Mouse (Mus musculus) ovary, adult 18-20 months (tissue): Measurements from ENCODE around the gene Tenm3.

Experiments
- DNase-seq: peaks from one replicate; pipeline ENCODE4 v3.0.0; 2022; ENCODE audit warnings: low spot score, mixed read lengths

Tenm3 gene

DNA sequence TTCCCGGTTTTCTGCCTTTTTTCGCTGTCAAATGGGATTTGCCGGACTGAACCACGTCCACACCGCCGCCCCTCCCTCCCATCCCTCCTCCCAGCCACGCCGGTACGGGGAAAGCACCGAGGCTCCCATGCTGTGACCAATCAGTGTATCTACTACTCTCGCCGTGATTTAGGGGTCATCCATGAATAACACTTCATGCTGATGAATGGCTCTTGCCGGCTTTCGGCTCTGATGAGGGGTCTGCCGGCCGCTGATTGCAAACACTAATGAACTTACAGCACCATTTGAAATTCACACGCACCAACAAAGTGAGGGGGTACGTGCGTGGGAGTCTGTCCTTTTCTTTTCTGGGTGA, at the start of gene Tenm3:
Gene Tenm3 (minus strand): TSS at position 21 of the 355 bp plus-strand sequence.
- no peak for DNase-seq

DNA sequence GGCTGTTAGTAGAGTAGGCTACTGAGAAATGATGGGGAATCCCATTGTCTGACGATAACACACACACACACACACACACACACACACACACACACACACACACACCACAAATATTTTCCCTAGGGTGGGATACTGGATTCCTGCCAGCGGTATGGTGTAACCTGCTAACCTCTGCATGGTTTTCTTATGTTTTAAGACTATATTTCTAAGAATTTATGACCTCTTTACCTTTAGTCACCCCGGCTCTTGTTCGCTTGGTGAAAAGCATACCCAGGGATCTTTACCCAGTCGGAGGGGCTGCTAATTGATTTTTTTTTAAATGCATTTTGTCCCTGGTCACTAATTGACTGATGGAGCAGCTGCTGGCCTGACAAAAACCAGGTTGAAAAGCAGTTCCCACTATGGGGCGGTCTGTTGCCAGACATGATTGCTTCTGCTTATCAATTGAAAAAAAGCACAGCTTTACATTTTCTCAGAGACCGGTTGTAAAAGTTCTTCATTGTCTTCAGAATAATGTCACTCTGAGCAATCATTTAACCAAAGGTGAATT, 46.5 kb upstream of the Tenm3 start:
- no peak for DNase-seq

DNA sequence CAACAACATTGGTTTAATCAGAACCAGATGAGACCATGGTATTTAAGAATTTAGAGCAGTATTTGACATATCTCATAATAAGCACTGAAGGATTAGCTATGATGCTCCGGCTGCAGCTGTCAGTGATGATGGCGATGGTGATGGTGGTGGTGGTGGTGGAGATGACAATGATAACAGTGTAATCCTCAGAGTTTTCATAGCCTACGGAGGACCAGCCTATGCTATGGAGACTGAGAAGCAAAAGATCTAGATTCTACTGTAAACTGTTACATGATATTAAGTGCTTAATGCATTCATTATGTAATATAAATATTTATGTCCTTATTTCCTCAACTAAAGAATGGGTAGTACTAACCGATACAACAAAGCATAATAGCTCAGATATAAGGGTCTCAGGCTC, 40.5 kb upstream of the Tenm3 start:
- no peak for DNase-seq

DNA sequence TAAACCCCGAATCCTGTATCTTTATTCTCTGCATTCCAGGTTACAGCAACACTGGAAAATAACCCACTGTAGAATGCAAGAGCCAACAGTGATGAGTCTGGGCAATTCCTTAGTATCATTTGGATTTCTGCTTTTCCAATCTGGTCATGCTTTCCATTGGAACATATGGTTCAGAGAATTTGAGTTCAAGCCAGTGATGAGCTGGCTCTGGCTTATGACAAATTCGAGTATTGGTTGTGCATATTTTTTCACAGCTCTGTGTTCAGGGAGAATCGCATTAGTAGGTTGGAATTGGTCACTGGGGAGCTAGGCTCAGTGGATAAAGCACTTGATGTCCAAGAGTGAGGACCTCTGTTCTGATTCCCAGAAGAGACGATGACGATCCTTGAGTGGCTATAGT, 36.8 kb upstream of the Tenm3 start:
- DNase-seq = no peak

DNA sequence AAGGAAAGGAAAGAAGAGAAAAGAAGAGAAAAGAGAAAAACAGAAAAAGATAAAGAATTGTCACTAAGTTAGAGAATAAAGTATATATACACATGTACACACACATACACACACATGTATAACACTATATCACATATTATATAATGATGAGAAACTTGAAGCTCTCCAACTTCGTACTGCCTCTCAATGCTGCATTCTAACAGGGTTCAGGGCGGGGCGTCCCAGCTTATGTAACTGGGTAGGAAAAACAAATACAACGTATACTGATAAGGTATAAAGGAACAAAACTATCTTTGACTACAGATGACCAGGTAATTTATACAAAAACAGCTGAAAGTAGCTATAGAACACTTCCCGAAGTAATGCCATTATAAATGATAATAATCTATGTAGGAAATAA, 22.2 kb upstream of the Tenm3 start:
- no peak for DNase-seq

DNA sequence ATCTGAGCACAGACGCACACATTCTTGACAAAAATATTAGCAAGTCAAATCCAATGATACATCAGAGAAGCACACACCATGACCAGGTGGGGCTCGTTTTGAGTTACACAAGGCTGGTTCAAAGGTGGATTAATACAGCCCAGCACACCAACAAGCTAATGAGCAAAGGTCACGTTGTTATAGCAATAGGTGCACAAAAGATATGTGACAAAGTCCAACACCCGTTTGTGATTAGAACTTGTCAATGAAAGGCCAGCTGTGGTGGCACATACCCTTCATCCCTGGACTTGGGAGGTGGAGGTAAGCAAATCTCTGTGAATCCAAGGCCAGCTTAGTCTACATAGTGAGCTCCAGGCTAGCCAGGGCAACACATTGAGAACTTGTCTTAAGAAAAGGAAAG, 21.7 kb upstream of the Tenm3 start:
- no peak for DNase-seq

DNA sequence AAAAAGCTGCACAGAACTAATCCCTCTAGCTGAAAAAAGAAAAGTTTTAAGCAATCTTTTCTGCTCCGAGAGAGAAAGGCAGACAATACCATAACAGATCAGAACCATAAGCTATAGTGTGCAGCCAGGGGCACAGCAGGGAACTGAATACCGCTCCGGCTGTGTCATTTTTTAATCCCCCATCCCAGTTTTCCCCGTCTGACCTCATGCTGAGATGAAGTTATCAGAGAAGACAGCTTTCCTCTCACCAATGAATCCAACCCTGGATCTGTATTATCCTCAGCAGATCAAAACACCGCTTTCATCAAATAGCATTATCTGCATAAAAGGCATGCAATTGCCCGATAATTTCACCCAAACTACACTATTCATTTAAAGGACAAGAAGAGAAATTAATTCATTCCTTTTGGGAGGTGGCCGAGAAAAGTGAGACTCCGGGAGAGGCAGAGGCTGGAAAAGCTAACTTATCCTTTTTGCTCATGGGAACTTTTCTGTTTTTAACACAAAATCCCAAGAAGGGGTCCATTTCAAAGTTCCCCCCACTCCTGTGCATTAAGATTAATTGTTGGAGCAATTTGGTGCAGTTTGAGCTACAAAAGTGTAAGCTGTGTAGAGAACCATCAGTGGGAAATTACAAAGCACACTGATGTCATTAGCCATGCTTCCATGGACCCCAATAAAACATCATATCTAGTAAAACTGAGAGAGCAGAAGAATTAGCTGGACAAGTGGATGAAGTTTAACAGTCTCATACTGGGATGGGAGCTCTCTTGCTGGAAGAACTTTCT, 6.7 kb upstream of the Tenm3 start:
- DNase-seq = no peak

- no peak for DNase-seq
Measured at GRCm38 (mm10) chr8:48849091-48849616, 5.4 kb upstream of the Tenm3 start.

- DNase-seq = no peak
Measured at GRCm38 (mm10) chr8:48844961-48845360, 1.2 kb upstream of the Tenm3 start.

DNA sequence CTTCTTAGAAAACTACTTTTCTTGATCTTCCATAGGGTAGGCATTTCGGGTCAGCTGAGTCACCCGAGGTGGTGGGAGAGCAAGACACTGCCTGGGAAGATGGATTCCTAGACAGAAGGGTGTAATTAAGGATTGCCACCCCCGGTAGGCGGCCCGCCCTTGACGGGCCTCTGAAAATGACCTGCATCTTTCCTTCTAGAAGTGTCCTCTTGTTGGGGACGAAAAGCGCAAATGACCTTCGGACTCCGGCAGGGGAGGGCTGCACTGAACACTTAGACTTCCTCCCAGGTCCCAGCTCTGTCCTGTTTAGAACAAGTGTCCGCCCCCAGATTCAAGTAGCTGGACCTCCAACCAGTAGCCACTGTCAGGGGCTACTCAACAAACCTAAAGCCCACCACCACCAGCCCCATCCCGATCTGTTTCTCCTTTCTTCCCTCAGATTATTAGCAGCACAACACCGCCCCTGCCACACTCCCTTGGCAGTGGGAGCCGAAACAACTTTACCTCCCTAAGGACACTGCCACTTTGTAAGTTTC, 687 bp upstream of the Tenm3 start:
- DNase-seq = peak; percentile 4

GRCm38 (mm10) chr8:48842991-48843930, 490 bp downstream of the Tenm3 start:
- peak; percentile 12 for DNase-seq

DNA sequence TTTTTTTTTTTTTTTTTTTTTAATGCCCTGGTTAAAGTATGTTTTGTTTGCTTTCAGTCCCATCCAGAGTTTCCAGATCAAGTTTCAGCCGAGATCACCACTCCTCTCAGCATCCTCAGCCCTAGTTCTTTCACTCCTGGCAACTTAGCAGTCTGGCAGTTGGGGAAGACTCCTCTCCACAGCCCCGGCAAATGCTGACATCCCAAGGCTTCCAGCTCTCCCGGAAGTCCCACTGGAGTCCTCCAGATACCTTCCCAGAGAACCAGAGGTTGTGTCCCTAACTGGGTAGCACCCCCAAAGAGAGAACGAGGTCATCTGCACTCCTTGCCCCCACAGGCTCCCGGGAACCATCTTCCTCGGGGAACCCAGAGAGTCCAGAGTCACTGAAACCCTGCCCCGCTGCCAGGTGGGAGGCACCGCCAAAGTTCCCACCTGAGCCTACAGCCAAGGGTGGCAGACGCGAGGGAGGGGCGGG, 1.2 kb downstream of the Tenm3 start:
- DNase-seq = no peak

- DNase-seq = no peak
Measured at GRCm38 (mm10) chr8:48842035-48842434, 1.7 kb downstream of the Tenm3 start.

GRCm38 (mm10) chr8:48835745-48836144, 8.0 kb downstream of the Tenm3 start:
- DNase-seq = no peak

GRCm38 (mm10) chr8:48827454-48827853, 16.3 kb downstream of the Tenm3 start:
- DNase-seq = peak; percentile 11

- DNase-seq = no peak
Measured at GRCm38 (mm10) chr8:48825666-48826065, 18.1 kb downstream of the Tenm3 start.

GRCm38 (mm10) chr8:48822291-48822690, 21.5 kb downstream of the Tenm3 start:
- no peak for DNase-seq

GRCm38 (mm10) chr8:48819962-48820361, 23.8 kb downstream of the Tenm3 start:
- no peak for DNase-seq

GRCm38 (mm10) chr8:48819348-48819747, 24.4 kb downstream of the Tenm3 start:
- DNase-seq = no peak

DNA sequence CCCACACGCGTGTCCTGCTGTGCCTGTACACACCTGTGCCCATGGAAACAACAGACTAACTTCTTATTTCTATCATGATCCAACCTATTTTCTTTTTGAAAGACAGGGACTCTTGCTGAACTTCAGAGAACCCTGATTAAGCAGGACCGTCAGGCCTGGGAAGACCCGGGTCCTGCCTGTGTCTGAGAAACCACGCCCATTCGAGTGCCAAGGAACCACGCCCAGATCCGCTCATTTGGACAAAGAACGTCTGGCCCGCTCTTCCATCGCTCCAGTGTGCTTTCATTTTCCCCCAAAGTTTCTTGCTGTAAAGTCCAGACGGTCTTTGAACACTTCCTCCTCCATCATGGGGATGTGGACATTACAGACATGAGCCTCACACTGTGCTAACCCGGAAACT, 26.8 kb downstream of the Tenm3 start:
- no peak for DNase-seq

DNA sequence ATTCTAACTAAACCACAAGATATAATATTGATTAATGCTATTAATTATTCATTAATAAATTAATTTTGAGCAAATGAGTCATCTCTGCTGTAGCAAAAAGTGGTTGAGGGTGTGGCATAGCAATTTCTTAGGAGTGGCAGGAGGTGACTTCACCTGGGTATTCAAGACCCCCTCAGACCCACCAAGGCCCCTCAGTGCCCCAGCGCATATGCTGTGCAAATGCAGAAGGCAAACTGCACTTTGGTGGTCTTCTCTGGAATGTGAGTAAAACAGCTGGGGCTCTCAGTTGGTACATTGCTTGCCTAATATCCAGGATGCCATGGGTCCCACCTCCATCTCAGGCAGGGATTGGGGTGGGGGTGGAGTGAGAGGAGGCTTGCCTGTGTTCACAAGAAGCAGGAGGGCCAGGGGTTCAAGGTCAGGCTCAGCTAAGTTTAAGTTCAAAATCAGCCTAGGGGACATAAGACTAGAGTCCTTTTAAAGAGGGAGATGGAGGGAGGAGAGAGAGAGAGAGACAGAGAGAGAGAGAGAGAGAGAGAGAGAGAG, 31.5 kb downstream of the Tenm3 start:
- DNase-seq = no peak

GRCm38 (mm10) chr8:48810615-48811014, 33.1 kb downstream of the Tenm3 start:
- no peak for DNase-seq
